Mouse (Mus musculus) spleen, adult 18-20 months (tissue): ENCODE results near the gene Stat5a.

ENCODE experiments used
- DNase-seq, 2 experiments: peaks; one replicate each; pipeline ENCODE4 v3.0.0; 2022; ENCODE audit warnings: mixed read lengths in 2 of 2

Stat5a gene

DNA sequence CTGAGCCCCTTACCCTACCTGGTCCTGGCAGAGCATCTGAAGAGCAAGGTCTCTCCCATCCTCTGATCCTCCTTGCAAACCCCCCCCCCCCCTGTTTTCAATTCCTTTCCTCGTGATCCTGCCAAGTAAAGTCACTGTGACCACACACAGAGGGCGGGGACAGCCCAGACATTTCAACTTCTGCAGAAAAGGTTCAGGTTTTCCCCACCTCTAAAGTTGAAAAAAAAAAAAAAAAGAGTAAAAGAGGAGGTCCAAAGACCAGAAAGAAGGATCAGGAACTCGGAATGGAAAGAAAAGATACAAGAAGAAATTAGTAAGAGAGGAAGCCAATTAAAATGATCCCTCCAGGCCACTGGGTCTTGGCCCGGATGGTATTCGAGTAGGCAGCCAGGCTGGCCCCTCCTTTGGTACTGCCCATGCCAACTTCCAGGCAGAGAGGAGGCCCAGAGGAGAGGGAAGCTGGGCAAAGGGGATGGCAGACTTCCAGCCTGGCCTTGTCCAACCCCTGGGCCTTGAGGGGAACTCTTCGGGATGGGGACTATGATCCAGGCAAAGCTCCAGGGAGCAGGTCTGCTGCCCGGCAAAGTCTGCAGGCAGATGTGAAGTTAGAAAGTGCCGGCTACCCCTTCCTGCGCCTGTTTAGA lies at the start of gene Stat5a:
Stat5a (plus strand) TSS at position 417 of the 644 bp plus-strand sequence.
- no peak for DNase-seq

DNA sequence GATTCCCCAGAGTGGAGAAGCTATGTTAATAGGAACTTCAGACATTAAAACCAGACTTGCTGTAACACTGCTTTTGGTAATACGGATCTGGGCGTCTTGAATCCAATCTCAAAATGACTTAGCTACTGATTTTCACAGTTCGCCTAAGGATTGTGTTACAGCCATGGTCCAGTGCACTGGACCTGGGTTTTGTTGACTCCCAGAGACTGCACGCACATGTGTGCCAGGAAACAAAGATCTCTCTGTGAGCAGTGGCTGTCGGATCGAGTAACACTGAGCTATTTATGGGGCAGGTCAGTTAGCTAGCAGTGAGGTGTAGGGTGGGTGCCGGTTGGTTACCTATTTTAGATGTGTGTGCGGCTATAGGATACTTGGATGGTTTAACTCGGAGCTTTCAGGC lies 48.6 kb upstream of the Stat5a start:
- DNase-seq, result no peak

DNA sequence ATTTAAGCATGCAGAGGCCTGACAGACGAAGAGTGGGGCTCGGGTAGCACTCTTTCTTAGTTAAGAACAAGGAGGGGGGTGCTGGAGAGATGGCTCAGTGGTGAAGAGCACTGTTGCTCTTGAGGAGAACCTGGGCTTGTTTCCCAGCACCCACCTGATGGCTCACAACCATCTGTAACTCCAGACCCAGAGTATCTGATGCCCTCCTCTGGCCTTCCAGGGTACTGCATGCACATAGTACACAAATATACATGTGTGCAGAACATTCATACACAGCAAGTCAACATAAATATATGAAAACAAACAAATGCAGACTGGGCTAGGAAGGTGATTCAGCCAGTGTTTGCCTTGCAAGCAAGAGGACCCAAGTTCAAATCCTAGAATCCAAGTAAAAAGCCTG lies 48.0 kb upstream of the Stat5a start:
- DNase-seq, result no peak

GRCm38 (mm10) chr11:100814498-100814897 lies 44.7 kb upstream of the Stat5a start:
- DNase-seq, result peak; percentile 77 to 78

DNA sequence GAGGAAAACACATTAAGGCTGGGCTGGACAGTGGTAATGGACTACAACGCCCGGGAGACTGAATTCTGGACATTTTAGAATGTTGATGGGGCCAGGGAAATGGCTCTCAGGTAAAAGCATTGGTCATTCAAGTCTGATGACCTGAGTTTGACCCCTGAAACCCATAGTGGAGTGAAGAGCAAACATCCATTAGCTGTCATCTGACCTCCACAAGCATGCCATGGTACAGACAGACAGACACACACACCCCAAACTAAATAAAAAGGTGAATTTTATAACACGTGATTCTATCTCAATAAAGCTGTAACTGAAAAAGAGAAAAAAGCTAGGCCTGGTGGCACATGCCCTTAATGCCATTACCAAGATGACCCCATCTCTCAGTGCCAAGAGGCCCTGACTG lies 42.8 kb upstream of the Stat5a start:
- DNase-seq, result no peak

DNA sequence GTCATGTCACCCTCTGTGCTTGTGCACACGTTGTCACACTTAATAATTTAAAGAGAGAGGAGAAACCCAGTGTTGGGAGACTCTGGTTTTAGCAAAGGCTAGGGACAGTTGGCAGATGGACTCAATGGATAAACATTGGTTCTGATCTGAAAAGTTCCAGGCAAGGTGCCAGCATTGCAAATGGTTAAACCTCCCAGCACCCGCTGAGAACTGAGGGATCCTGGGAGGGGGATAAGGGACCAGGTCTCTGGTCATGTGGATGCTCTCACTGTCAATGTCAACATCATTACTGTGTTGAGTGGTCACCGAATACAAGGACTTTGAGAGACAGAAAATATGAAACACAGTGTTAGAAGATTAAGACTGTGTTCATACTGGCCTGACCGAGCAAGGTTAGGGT lies 42.4 kb upstream of the Stat5a start:
- DNase-seq, result no peak

GRCm38 (mm10) chr11:100817311-100817710 lies 41.8 kb upstream of the Stat5a start:
- no peak for DNase-seq

DNA sequence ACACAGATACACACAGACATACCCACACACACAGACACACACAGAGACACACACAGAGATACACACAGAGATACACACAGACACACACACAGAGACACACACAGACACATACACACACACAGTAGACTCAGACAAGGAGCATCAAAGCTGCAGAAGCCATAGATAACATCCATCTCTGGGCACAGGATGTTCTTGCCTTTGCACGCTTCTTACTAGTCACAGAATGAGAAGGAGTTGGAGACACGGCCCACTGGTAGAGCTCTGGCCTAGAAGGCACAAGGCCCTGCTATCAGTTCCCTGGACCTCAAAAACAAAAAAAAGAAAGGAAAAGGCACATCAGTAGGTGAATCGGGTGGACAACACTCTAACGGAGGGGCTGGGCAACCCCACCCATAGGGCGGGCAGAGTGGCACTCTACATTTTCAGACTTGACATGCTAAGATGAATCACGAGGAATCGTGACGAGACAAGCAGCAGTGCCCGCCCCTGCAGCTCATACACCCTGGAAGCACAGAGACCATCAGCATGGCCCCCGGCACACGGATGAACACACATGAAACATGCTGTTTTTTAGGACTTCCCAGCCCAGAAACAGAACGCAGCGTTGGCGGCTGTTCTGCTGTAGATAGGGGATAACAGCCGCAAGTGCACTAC lies 40.7 kb upstream of the Stat5a start:
- no peak for DNase-seq

GRCm38 (mm10) chr11:100819048-100819447 lies 40.1 kb upstream of the Stat5a start:
- DNase-seq, result no peak

- DNase-seq, result no peak
Measured at GRCm38 (mm10) chr11:100819626-100820025, 39.5 kb upstream of the Stat5a start.

GRCm38 (mm10) chr11:100820047-100820446 lies 39.1 kb upstream of the Stat5a start:
- no peak for DNase-seq

GRCm38 (mm10) chr11:100821605-100822220 lies 37.4 kb upstream of the Stat5a start:
- no peak for DNase-seq

GRCm38 (mm10) chr11:100822365-100822764 lies 36.8 kb upstream of the Stat5a start:
- peak; percentile 61 for DNase-seq

GRCm38 (mm10) chr11:100823543-100824313 lies 35.4 kb upstream of the Stat5a start:
- DNase-seq, result no peak

GRCm38 (mm10) chr11:100824496-100824895 lies 34.7 kb upstream of the Stat5a start:
- no peak for DNase-seq

- no peak for DNase-seq
Measured at GRCm38 (mm10) chr11:100825451-100825850, 33.7 kb upstream of the Stat5a start.

DNA sequence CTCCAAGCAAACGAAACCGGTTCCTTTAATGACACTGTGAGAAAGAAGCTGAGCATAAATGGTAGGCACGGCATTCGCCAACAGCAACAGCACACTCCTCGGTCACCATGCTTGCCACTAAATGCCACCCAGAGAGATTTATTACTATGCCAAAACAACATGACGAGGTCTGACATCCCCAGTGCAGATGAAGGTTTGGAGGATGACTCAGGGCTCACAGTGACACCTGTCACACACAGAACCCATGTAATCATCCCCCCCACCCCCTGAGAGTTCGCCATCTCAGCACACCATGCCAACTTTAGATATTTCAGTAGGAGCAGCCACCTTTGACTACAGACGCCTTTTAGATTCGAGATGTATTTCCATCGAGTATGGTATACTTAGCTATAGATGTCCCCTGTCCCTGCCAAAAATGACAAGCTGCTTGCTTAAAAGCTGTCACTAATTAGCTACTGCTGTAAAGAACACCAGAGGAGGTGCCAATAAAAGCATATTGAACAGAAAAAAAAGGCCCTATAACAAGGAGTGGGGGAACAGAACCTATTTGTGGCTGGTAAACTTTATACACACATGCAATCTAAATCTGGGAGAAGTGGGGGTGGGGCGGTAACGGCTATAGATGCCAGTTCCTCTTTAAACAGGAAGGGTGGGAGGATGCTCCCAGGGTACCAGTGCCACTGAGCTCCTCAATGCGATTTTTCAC lies 32.8 kb upstream of the Stat5a start:
- peak; percentile 49 to 73 for DNase-seq

DNA sequence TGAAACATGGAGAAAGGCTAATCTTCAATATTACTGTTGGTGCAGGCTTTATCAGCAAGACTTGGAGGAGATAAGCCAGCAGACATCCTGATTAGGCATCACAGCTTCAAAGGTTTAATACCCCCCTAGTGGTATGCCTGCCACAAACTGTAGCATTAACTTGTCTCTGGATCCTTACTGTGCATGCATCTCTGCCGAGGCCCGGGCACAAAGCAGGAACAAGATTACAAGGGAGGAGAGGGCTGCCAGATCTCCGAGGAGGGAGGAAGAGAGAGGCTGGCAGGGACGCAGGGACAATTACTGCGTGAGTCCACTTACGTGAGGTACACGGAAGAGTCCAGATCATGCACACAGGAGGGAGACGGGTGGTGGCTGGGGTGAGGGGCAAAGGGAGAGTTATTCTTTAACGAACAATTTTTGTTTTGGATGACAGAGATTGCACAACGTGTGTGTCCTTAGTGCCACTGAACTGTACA lies 30.4 kb upstream of the Stat5a start:
- no peak for DNase-seq

- no peak for DNase-seq
Measured at GRCm38 (mm10) chr11:100829691-100830090, 29.5 kb upstream of the Stat5a start.

- DNase-seq, result no peak
Measured at GRCm38 (mm10) chr11:100831396-100831795, 27.8 kb upstream of the Stat5a start.

DNA sequence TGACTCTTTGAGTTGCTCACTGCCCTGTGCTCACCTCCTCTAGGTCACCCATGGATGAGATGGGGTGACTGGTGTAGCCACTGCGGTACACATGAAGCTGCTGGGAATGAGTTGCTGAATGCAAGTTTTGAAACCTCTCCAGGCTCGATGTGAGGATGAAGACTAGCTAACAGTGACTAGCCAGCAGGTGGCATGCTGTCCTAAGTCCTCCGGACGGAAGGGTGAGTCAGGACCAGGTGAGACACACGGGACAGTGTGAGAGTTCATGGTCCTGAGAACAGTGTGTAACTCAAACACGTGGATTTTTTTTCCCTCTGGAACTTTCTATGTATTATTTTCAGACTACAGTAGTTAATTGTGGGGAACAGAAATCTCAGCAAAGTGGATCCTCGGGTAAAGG lies 25.7 kb upstream of the Stat5a start:
- DNase-seq, result no peak

DNA sequence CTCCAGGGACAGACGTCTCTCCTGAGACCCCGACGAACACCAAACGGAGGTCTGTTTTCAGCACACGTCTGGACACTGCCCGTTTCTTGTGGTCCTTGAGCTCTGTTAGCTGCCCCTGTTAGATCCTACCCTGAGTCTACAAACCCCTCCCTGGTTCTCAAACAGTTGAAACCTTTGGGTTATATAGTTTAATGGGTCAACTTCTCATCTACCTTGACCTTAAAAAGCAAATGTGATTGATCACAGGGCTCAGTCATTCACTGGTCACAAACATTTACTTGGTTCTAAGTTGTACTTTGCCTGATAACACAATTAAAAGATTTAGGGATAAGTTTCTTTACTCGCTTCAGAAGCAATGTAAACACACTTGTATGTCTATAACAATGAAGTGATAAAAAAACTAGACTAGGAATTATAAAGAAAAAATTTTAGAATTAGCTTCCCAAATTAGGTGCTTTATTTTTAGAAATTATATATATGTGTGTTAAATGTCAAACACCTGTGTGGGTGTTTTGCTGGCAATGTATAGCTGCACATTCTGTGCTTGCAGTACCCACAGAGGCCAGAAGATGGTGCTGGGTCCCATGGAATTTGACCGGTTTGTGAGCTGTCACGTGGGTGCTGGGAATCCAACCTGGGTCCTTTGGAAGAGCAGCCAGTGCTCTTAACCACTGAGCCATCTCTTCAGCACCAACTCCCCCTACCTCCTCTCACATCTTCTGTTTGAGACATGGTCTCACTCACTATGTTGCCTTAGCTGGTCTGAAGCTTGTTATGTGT lies 22.0 kb upstream of the Stat5a start:
- no peak for DNase-seq
